Mouse (Mus musculus): Measurements from ENCODE around the gene Olfm2. TPM values are rescaled to one million over a fixed set of nuclear protein-coding genes. Genes with fewer than 3 reads are reported as not detected.
"Not testable (repeated sequence)": the region's sequence is repeated elsewhere in the genome, so short reads cannot be mapped to it uniquely, and the experiment has no call there.

The Olfm2 gene
- polyA plus RNA-seq, 1 experiment from 2014 or later, result 143 TPM

DNA sequence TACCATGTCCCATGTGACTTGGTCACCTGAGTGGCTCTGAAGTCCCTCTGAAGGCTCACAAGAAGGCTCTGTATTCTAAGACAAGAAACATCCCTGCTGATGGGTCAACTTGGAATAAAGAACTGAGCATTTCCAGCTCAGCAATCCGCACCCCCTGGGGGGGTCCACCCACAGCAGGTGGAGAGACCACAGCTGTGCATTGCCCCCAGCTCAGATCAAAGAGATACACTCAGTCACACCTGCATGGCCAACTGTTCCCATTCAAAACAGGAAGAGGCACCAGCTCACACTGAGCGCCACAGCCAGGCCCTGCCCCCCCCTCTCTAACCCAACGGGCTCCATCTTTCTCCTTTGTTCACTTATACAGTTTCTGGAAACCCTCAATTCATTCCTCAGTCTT, 109.9 kb downstream of the Olfm2 start:
- H3K27me3 ChIP-seq (ENCODE audit: control insufficient read depth, insufficient read depth, low read length), result no peaks in the 10 kb centered on the region
- no peak overlapping the region for H3K4me3 ChIP-seq (replicated peaks; ENCODE audit: low read depth, low read length)
- no peaks in the 10 kb centered on the region for H3K9me3 ChIP-seq (ENCODE audit: control insufficient read depth, low read length)
- peaks cover 28% of the 10 kb centered on the region for H3K36me3 ChIP-seq (ENCODE audit: control insufficient read depth, insufficient read depth, low read length)
- H3K4me1 ChIP-seq (ENCODE audit: control insufficient read depth, insufficient read depth, low read length), result peaks cover 7% of the 10 kb centered on the region
- ATAC-seq (ENCODE audit: low FRiP score, low TSS enrichment), result no peak
- 84% methylated on average over 3 of the region's 3 CpGs for WGBS
- H3K27ac ChIP-seq (replicated peaks; ENCODE audit: low read depth, low read length), result no peak overlapping the region
- H3K4me2 ChIP-seq (ENCODE audit: low read length), result no peak overlapping the region
- H3K9ac ChIP-seq (replicated peaks; ENCODE audit: low read length), result no peak overlapping the region
- no peak for DNase-seq

DNA sequence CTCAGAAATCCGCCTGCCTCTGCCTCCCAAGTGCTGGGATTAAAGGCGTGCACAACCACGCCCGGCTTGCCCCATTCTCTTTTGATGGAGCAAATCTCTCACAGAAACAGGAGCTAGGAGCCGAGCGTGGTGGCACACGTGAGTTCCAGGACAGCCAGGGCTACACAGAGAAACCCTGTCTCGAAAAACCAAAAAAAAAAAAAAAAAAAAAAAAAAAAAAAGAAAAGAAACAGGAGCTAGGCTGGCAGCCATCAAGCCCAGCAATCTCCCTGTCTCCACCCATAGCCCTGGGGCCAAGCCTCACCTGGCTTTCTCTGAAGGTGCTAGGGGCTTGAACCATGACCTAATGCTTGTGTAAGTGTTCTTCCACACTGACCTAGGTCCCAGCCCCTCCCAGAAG, 110.5 kb downstream of the Olfm2 start:
- not testable (repeated sequence) for H3K9me3 ChIP-seq (ENCODE audit: control insufficient read depth, low read length); DNase-seq; H3K4me3 ChIP-seq (replicated peaks; ENCODE audit: low read depth, low read length); H3K4me1 ChIP-seq (ENCODE audit: control insufficient read depth, insufficient read depth, low read length); H3K4me2 ChIP-seq (ENCODE audit: low read length); H3K27me3 ChIP-seq (ENCODE audit: control insufficient read depth, insufficient read depth, low read length); H3K9ac ChIP-seq (replicated peaks; ENCODE audit: low read length); H3K27ac ChIP-seq (replicated peaks; ENCODE audit: low read depth, low read length); ATAC-seq (ENCODE audit: low FRiP score, low TSS enrichment)
- 93% methylated on average over 8 of the region's 8 CpGs for WGBS
- peaks cover 26% of the 10 kb centered on the region for H3K36me3 ChIP-seq (ENCODE audit: control insufficient read depth, insufficient read depth, low read length)

DNA sequence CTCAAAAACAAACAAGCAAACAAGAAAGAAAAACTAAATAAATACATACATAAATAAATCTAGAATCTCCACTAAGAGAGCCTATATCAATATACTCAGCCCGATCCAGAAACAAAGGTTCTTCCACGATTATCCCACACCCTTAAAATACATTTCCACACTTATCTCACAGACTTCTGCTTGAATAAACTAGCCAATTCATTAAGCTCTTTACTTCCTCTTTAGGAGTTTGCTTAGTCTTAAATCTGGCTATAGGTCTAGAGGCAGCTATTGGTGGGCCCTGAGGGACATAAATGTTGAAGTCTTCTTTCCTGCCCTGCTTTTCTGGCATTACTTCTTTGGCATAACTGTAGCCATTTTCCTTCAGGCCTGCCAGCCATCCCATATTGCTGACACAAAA, 114.8 kb downstream of the Olfm2 start:
- whole genome bisulfite sequencing, result 94% methylated on average over 2 of the region's 2 CpGs
- H3K4me2 ChIP-seq (ENCODE audit: low read length), result no peak overlapping the region

More for the DNA sequence above, 114.8 kb downstream of the Olfm2 start:
- Histone ChIP-seq H3K27ac (replicated peaks; ENCODE audit: low read depth, low read length) (no peak overlapping the region), H3K36me3 (ENCODE audit: control insufficient read depth, insufficient read depth, low read length) (no peaks in the 10 kb centered on the region), H3K4me3 (replicated peaks; ENCODE audit: low read depth, low read length) (no peak overlapping the region), H3K4me1 (ENCODE audit: control insufficient read depth, insufficient read depth, low read length) (no peaks in the 10 kb centered on the region), H3K9ac (replicated peaks; ENCODE audit: low read length) (no peak overlapping the region), H3K9me3 (ENCODE audit: control insufficient read depth, low read length) (no peaks in the 10 kb centered on the region), H3K27me3 (ENCODE audit: control insufficient read depth, insufficient read depth, low read length) (no peaks in the 10 kb centered on the region)
- DNase-seq (no peak), ATAC-seq (ENCODE audit: low FRiP score, low TSS enrichment) (no peak)

Other genes with a start within 250 kb of the Olfm2 start
- 98.2 and 123 TPM in 2 replicates for gene Zfp266, start 224.9 kb downstream of the Olfm2 start, polyA plus RNA-seq (2014; fragmentation: Nextera tagmentation; extraction: Ambion mirVana)
- gene Zfp846, start 165.1 kb downstream of the Olfm2 start, polyA plus RNA-seq (2014; fragmentation: Nextera tagmentation; extraction: Ambion mirVana), result 55.9 and 56.0 TPM in 2 replicates
- gene Ubl5, start 103.5 kb downstream of the Olfm2 start, polyA plus RNA-seq (2014; fragmentation: Nextera tagmentation; extraction: Ambion mirVana), result 444 and 552 TPM in 2 replicates
- 12.1 and 20.8 TPM in 2 replicates for gene Fbxl12, start 101.6 kb downstream of the Olfm2 start, polyA plus RNA-seq (2014; fragmentation: Nextera tagmentation; extraction: Ambion mirVana)
- gene Pin1, start 94.3 kb downstream of the Olfm2 start, polyA plus RNA-seq (2014; fragmentation: Nextera tagmentation; extraction: Ambion mirVana), result 56.7 and 68.6 TPM in 2 replicates
- 0.45 and 0.66 TPM in 2 replicates for gene Col5a3, start 68.7 kb upstream of the Olfm2 start, polyA plus RNA-seq (2014; fragmentation: Nextera tagmentation; extraction: Ambion mirVana)
- not detected in 2 replicates for gene Rdh8, start 72.2 kb upstream of the Olfm2 start, polyA plus RNA-seq (2014; fragmentation: Nextera tagmentation; extraction: Ambion mirVana)
- gene A230050P20Rik, start 122.3 kb upstream of the Olfm2 start, polyA plus RNA-seq (2014; fragmentation: Nextera tagmentation; extraction: Ambion mirVana), result 1.3 and 1.9 TPM in 2 replicates
- 11.1 and 14.4 TPM in 2 replicates for gene Angptl6, start 133.4 kb upstream of the Olfm2 start, polyA plus RNA-seq (2014; fragmentation: Nextera tagmentation; extraction: Ambion mirVana)
- 39.8 and 43.9 TPM in 2 replicates for gene Ppan, start 141.8 kb upstream of the Olfm2 start, polyA plus RNA-seq (2014; fragmentation: Nextera tagmentation; extraction: Ambion mirVana)
- 231 and 234 TPM in 2 replicates for gene Eif3g, start 152.3 kb upstream of the Olfm2 start, polyA plus RNA-seq (2014; fragmentation: Nextera tagmentation; extraction: Ambion mirVana)
- 51.1 and 51.5 TPM in 2 replicates for gene Dnmt1, start 213.5 kb upstream of the Olfm2 start, polyA plus RNA-seq (2014; fragmentation: Nextera tagmentation; extraction: Ambion mirVana)
- 4.1 and 10.8 TPM in 2 replicates for gene S1pr2, start 230.4 kb upstream of the Olfm2 start, polyA plus RNA-seq (2014; fragmentation: Nextera tagmentation; extraction: Ambion mirVana)

Data from midbrain, embryonic 14.5 days (tissue).